In genomic region chr6:143333493-143333892, GRCm38 (mm10) we compare ENCODE assay signal across 20 mouse cellular contexts.
"Had no signal": no experiment of that assay in that cellular context is flagged by ENCODE, and none has a peak within 500 bp of the region (broad histone marks: within the 10 kb centered on the region; RNA-seq: fewer than 3 reads in every experiment).

No protein-coding gene starts in this region.

- H3K27ac ChIP-seq: liver, embryonic 15.5 days; lung, embryonic 15.5 days; macrophage; midbrain, embryonic 10.5 days; midbrain, embryonic 12.5 days; neural tube, embryonic 12.5 days; stomach, embryonic 15.5 days; stomach, postnatal 0 days had no signal

- H3K4me2 ChIP-seq: liver, embryonic 15.5 days; lung, embryonic 15.5 days; midbrain, embryonic 12.5 days; neural tube, embryonic 12.5 days; stomach, embryonic 15.5 days had no signal

- DNase-seq: liver, postnatal 0 days; lung, adult 2 months; lung, postnatal 14 days; lung, postnatal 36 days; midbrain, embryonic 14.5 days; right cerebral cortex, postnatal 14 days; thymus, adult 2 months; thymus, postnatal 25 days; thymus, postnatal 4 days had no signal

- H3K27me3 ChIP-seq: liver, embryonic 15.5 days; lung, embryonic 15.5 days; megakaryocyte, embryonic 14.5 days; midbrain, embryonic 12.5 days; neural tube, embryonic 12.5 days; stomach, embryonic 15.5 days had no signal

- H3K4me1 ChIP-seq: liver, embryonic 15.5 days; lung, embryonic 15.5 days; midbrain, embryonic 10.5 days; midbrain, embryonic 12.5 days; neural tube, embryonic 12.5 days; stomach, embryonic 15.5 days had no signal

- H3K9me3 ChIP-seq: liver, embryonic 15.5 days; lung, embryonic 15.5 days; midbrain, embryonic 10.5 days; midbrain, embryonic 12.5 days; neural tube, embryonic 12.5 days; stomach, embryonic 15.5 days had no signal

- ATAC-seq: liver, postnatal 0 days; lung, postnatal 0 days; midbrain, embryonic 16.5 days had no signal

- H3K36me3 ChIP-seq: liver, embryonic 15.5 days; lung, embryonic 15.5 days; midbrain, embryonic 10.5 days; midbrain, embryonic 12.5 days; neural tube, embryonic 12.5 days; stomach, embryonic 15.5 days had no signal

- H3K4me3 ChIP-seq: liver, embryonic 15.5 days; lung, embryonic 15.5 days; megakaryocyte, embryonic 14.5 days; midbrain, embryonic 10.5 days; midbrain, embryonic 12.5 days; neural tube, embryonic 12.5 days; stomach, embryonic 15.5 days had no signal

- H3K9ac ChIP-seq: liver, embryonic 15.5 days; liver, postnatal 0 days; lung, embryonic 15.5 days; midbrain, embryonic 12.5 days; neural tube, embryonic 12.5 days; stomach, embryonic 15.5 days had no signal
